Mouse (Mus musculus) brown adipose tissue, adult 24 weeks (tissue): ENCODE measurements around the gene Pimreg. TPM values are rescaled to one million over a fixed set of nuclear protein-coding genes. Genes with fewer than 3 reads are reported as not detected.

Source experiments
- H3K27ac ChIP-seq: fragments of 200-500 bp; replicated peaks from 2 replicates; pipeline ENCODE4 v1.5.1; 2012; ENCODE audit warnings: low read depth, mild to moderate bottlenecking, low read length
- H3K4me1 ChIP-seq: fragments of 200-500 bp; 2 replicates; pipeline ENCODE4 v1.6.1; 2012; ENCODE audit warnings: low read length, mixed read lengths; ENCODE audit not compliant: control insufficient read depth, insufficient read depth, insufficient read length
- H3K4me3 ChIP-seq: fragments of 200-500 bp; 2 replicates; pipeline ENCODE4 v1.5.1; 2012; ENCODE audit warnings: low read depth, mild to moderate bottlenecking, low read length, moderate library complexity; ENCODE audit not compliant: insufficient read depth
- polyA plus RNA-seq: library from polyadenylated mRNA; stranded (reverse); fragments of >200 nt; gene quantifications from 2 replicates; pipeline ENCODE4 v1.2.4, GENCODE M21; 2012; ENCODE audit not compliant: missing spikeins, insufficient read depth, insufficient read length

Gene Pimreg
- polyA plus RNA-seq, 1 experiment, result not detected

GRCm38 (mm10) chr11:72021015-72021414, 20.8 kb upstream of the Pimreg start:
- Histone ChIP-seq H3K27ac (no peak overlapping the region), H3K4me1 (no peaks in the 10 kb centered on the region), H3K4me3 (no peak overlapping the region)

DNA sequence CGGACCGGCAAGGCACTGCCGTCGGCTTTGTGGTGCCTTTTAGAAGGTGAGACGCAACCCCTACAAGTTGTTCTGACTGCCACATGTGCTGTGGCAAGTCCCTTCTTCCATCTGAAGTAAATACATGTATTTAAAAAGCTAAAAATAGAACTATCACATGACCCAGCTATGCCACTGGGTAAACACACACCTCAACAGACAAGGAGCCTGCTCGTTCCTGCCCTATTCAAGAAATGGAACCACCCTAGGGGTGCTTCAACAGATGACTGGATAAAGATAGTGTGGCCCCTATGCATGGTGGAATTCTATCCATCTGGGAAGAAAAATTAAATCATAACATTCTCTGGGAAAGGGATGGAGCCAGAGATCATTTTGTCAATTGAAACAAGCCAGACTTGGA, 19.0 kb upstream of the Pimreg start:
- Histone ChIP-seq H3K4me1 (no peaks in the 10 kb centered on the region), H3K27ac (no peak overlapping the region), H3K4me3 (no peak overlapping the region)

- Histone ChIP-seq H3K4me3 (no peak overlapping the region), H3K4me1 (no peaks in the 10 kb centered on the region), H3K27ac (no peak overlapping the region)
Measured at GRCm38 (mm10) chr11:72023581-72023980, 18.3 kb upstream of the Pimreg start.

DNA sequence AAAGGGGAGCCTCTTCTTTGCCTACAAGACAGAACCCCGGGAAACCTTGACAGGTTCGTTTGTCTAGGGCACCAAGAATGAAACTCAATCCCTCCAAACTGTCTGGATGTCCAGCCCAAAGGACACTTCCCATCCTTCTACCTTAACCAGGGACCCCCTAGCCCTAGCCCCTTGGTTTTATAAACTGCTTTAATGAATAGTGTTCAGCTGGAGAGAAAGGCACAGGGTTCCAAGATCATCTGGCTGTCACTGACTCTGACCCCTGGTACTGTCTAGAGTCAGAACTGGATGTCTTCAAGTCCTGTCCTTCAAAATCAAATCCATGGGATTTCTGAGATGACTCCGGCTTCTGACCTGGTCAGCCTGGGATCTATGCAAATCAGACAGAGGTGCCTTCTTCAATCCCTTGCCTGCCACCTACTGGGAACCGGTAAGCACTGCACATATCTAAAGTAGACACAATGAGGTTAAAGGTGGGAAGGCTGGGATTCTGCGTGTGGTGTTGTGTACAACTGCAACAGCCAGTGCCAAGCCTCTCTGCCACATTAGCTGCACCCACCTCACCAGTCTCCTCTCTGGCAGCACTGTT, 17.5 kb upstream of the Pimreg start:
- no peaks in the 10 kb centered on the region for H3K4me1 ChIP-seq
- H3K4me3 ChIP-seq, result no peak overlapping the region
- no peak overlapping the region for H3K27ac ChIP-seq

DNA sequence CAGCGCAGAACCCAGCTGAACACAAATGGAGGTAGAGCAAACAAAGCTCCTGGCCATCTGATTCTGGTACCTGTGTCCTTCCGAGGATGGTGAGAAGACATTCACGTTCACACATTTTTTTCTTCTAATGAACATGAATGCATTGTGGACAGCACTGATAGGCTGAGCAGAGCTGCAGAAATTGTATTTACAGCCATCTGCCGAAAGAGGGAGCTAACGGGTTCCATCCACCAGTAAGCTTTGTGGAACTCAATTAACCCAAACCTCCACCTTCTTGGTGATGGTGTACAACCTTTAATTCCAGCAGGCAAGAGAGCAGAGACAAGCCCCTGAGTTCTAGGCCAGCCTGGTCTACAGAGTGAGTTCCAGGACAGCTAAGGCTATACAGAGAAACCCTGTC, 16.0 kb upstream of the Pimreg start:
- Histone ChIP-seq H3K4me1 (no peaks in the 10 kb centered on the region), H3K27ac (no peak overlapping the region), H3K4me3 (no peak overlapping the region)

DNA sequence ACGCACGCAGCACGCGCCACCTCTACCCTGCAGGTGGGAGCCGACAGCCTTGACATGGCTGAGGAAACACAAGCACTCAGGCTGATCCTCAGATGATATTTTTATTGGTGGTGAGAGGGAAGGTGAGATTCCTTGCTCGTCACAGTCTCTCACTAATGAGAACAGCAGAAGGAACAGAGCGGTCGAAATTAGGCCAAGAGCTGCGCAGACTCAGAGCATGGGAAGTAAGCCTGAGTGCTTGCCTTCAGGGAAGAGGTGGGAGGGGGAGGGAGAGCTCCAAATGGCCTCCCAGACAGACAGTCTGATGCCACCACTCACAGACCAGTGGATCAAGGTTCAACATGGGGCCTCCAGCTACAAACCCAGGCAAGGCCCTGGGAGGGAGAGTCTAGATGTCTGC, 15.3 kb upstream of the Pimreg start:
- no peaks in the 10 kb centered on the region for H3K4me1 ChIP-seq
- no peak overlapping the region for H3K4me3 ChIP-seq
- H3K27ac ChIP-seq, result no peak overlapping the region

DNA sequence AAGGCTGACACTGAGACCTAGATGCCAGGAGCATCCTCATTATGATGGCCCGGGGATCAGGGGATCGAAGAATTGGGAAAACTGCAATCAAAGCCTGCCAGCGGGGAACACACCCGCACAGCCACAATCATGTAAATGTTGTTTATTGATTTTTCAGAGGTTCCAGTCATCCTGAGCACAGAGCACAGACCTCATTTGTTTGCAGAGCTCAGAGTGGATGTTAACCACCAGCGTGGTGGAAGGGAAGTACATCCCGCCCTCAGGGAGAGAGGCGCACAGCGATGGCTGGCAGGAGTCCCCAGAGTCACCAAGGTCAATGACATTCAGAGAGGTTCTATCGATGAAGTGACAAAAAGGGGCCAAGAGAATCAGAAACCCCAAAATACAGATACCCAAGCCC, 14.0 kb upstream of the Pimreg start:
- H3K27ac ChIP-seq, result no peak overlapping the region
- no peak overlapping the region for H3K4me3 ChIP-seq
- H3K4me1 ChIP-seq, result no peaks in the 10 kb centered on the region

GRCm38 (mm10) chr11:72029143-72029542, 12.7 kb upstream of the Pimreg start:
- H3K4me1 ChIP-seq, result no peaks in the 10 kb centered on the region
- no peak overlapping the region for H3K27ac ChIP-seq
- H3K4me3 ChIP-seq, result no peak overlapping the region

DNA sequence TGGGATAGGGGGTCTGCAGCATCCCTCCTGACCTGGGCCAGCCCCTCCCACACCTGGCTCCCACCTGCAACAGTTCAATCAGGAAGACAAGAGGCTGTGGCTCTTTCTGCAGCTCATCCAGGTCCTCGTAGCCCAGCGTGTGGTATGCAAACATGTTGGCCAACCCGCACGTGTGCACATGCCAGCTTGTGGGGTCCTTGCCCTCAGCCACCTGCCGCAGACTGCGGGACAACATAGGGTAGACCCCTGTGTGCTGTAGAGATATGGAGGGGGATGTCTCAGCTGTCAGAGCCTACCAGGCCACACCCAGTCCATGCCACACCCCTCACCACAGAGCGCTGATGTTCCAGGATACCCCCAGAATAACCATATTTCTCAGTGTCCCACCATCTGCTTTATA, 10.5 kb upstream of the Pimreg start:
- Histone ChIP-seq H3K4me1 (no peaks in the 10 kb centered on the region), H3K4me3 (no peak overlapping the region), H3K27ac (no peak overlapping the region)

GRCm38 (mm10) chr11:72032091-72032490, 9.7 kb upstream of the Pimreg start:
- H3K4me1 ChIP-seq, result no peaks in the 10 kb centered on the region
- H3K27ac ChIP-seq, result no peak overlapping the region
- no peak overlapping the region for H3K4me3 ChIP-seq

DNA sequence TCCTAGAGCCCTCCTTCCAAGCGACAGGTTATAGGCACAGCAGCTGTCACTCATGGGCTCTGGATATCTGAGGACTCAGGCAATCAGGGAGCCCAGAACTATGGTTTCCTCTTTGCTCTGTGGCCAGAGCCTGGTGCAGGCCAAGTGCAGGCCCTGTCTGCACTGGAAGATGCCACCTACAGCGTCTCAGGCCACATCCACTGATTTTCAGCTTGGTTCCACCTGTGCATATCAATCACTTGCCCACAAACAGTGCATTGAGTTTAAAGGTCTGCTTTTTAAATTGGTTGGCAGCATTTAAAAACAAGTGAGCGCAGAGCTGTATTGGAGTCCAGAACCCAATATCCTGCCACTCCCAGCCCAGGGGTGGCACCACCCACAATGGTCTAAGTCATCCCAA, 9.2 kb upstream of the Pimreg start:
- Histone ChIP-seq H3K4me1 (no peaks in the 10 kb centered on the region), H3K27ac (no peak overlapping the region), H3K4me3 (no peak overlapping the region)

DNA sequence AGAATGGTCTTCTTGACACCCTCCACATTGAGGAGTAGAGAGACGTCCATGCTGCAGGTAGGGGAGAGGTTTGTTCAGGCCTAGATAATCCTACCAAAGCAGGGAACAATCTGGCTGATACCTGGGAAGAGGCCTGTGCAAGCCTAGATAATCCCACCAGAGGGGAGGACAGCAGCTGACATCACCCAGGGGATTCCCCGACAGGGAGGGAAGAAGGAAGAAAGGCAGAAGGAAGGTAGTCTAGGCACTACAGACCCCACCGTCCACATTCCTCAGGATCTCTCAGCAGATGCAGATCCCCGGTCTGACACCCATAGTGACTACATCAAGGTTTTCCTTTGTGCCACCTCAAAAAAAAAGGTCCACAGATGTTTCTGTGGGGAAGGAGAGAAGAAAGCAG, 4.4 kb upstream of the Pimreg start, which contains the start of gene Aipl1:
Gene Aipl1, minus strand, starts transcription at position 101 of the 400 bp plus-strand sequence.
- no peak within 1 kb of the TSS for H3K4me3 ChIP-seq
- H3K4me1 ChIP-seq, result peaks cover 3% of the 10 kb centered on the region; the same call in 1 of the 2 replicates
- H3K27ac ChIP-seq, result no peak within 1 kb of the TSS

DNA sequence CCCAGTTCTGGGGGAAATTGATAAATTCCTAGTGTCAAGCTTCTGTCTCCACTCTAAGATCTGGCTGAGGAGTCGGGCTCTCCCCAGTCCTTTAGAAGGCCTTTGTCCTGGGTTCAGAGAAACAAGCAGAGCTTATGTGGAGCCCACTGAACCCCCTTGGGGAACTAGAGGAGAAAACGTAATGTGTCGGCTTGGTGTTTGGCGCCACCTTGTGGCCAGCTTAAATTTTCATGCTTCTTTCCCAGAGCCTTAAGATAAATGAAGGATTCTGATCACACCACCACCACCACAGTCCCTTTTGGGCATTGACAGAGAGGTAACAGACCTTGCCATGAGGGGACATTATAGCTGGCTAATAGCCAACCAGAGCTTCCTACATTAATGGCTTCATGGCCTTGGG, 3.8 kb upstream of the Pimreg start:
- Histone ChIP-seq H3K4me3 (no peak overlapping the region), H3K4me1 (peaks cover 6% of the 10 kb centered on the region; the same call in 1 of the 2 replicates), H3K27ac (no peak overlapping the region)

GRCm38 (mm10) chr11:72039599-72040386, 2.0 kb upstream of the Pimreg start:
- Histone ChIP-seq H3K4me1 (peaks cover 8% of the 10 kb centered on the region; the same call in 1 of the 2 replicates), H3K27ac (no peak overlapping the region), H3K4me3 (no peak overlapping the region)

DNA sequence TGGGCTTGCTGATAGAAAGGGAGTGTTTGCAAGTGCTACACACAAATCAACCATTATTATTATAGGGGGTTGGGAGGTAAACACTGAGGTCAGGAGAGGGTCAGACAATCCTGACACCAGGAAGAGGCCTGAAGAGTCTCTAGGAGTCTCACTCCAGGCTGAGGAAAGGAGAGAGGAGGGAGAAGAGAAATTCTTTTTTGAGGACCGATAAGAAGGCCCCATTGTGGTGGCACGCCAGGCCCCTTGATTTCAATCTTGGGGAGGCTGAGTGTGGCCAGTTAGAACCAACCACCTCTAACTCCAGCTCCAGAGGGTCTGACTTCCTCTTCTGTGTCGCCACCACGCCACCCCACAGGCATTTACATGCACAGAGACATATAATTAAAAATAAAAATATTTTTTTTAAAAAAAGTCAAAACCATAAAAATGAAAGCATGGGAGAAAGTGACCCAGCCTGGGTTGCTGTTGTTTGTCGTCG, 503 bp upstream of the Pimreg start:
- Histone ChIP-seq H3K27ac (no peak overlapping the region), H3K4me3 (peak overlapping the region; percentile 69), H3K4me1 (peaks cover 8% of the 10 kb centered on the region; the same call in 1 of the 2 replicates)

GRCm38 (mm10) chr11:72042631-72043030, 799 bp downstream of the Pimreg start:
- Histone ChIP-seq H3K4me3 (peak overlapping the region; percentile 69; the same call in 1 of the 2 replicates), H3K4me1 (peaks cover 8% of the 10 kb centered on the region; the same call in 1 of the 2 replicates), H3K27ac (0 out of 2 replicates have a peak overlapping the region, but pooled peaks have one; percentile 16)
